Mouse (Mus musculus) heart, postnatal 36 days (tissue): ENCODE results near the gene Muc20. TPM values are rescaled to one million over a fixed set of nuclear protein-coding genes. Genes with fewer than 3 reads are reported as not detected.

Experiments
- DNase-seq, 2 experiments: peaks; one replicate each; pipeline ENCODE4 v3.0.0; 2021 to 2022
- intact Hi-C: fragments of 180-260 bp; cut with DNase I; formaldehyde crosslinking; loops from one replicate; pipeline ENCODE4 v1.15.1; 2025
- total RNA-seq, 2 experiments: library from RNA; stranded (reverse); gene quantifications; 2 replicates each; pipeline ENCODE4 v1.2.3; 2021

The Muc20 gene
- total RNA-seq, 2 experiments from 2014 or later, result 0.14 to 0.25 TPM

GRCm38 (mm10) chr16:32803252-32803853, 6.1 kb upstream of the Muc20 start:
- intact Hi-C loops, result no loop called here
- DNase-seq, result peak; percentile 76 to 81

- intact Hi-C loops, result loop anchor here (5.0 kb wide), 1 partner anchor 160 kb away; no protein-coding TSS in a partner anchor
- no peak for DNase-seq
Observed at GRCm38 (mm10) chr16:32796676-32797425, 384 bp downstream of the Muc20 start.

GRCm38 (mm10) chr16:32795177-32795576, 2.1 kb downstream of the Muc20 start:
- DNase-seq, result no peak
- intact Hi-C loops, result loop anchor here (5.0 kb wide), 1 partner anchor 158 kb away; no protein-coding TSS in a partner anchor

- no peak for DNase-seq
- intact Hi-C loops, result no loop called here
Observed at GRCm38 (mm10) chr16:32790056-32790455, 7.2 kb downstream of the Muc20 start.

- no peak for DNase-seq
- intact Hi-C loops, result no loop called here
Observed at GRCm38 (mm10) chr16:32784840-32785239, 12.4 kb downstream of the Muc20 start.

GRCm38 (mm10) chr16:32783324-32784062, 13.7 kb downstream of the Muc20 start:
- DNase-seq, result no peak
- intact Hi-C loops, result no loop called here

GRCm38 (mm10) chr16:32778956-32779355, 18.3 kb downstream of the Muc20 start:
- DNase-seq, result no peak
- intact Hi-C loops, result no loop called here

- intact Hi-C loops, result no loop called here
- no peak for DNase-seq
Observed at GRCm38 (mm10) chr16:32776676-32777075, 20.6 kb downstream of the Muc20 start.

GRCm38 (mm10) chr16:32766904-32767303, 30.3 kb downstream of the Muc20 start:
- DNase-seq, result no peak
- intact Hi-C loops, result no loop called here

GRCm38 (mm10) chr16:32764961-32765360, 32.3 kb downstream of the Muc20 start:
- intact Hi-C loops, result no loop called here
- DNase-seq, result no peak

- intact Hi-C loops, result no loop called here
- no peak for DNase-seq
Observed at GRCm38 (mm10) chr16:32764550-32764949, 32.7 kb downstream of the Muc20 start.

- DNase-seq, result no peak
- intact Hi-C loops, result no loop called here
Observed at GRCm38 (mm10) chr16:32750242-32751127, 46.8 kb downstream of the Muc20 start.

GRCm38 (mm10) chr16:32745852-32746251, 51.4 kb downstream of the Muc20 start:
- intact Hi-C loops, result no loop called here
- DNase-seq, result no peak

- no peak for DNase-seq
- intact Hi-C loops, result no loop called here
Observed at GRCm38 (mm10) chr16:32742712-32743111, 54.5 kb downstream of the Muc20 start.

- intact Hi-C loops, result no loop called here
- DNase-seq, result no peak
Observed at GRCm38 (mm10) chr16:32741366-32741765, 55.9 kb downstream of the Muc20 start.

GRCm38 (mm10) chr16:32740003-32740663, 57.1 kb downstream of the Muc20 start:
- no peak for DNase-seq
- intact Hi-C loops, result no loop called here

GRCm38 (mm10) chr16:32736022-32736421, 61.2 kb downstream of the Muc20 start:
- DNase-seq, result no peak
- intact Hi-C loops, result no loop called here

- intact Hi-C loops, result no loop called here
- DNase-seq, result no peak
Observed at GRCm38 (mm10) chr16:32735586-32735985, 61.6 kb downstream of the Muc20 start, which contains the start of gene Muc4. Gene Muc4 (plus strand): TSS chr16:32735886.

- intact Hi-C loops, result no loop called here
- no peak for DNase-seq
Observed at GRCm38 (mm10) chr16:32733213-32733612, 64.0 kb downstream of the Muc20 start.

GRCm38 (mm10) chr16:32728730-32729129, 68.5 kb downstream of the Muc20 start:
- DNase-seq, result no peak
- intact Hi-C loops, result no loop called here
